Mouse (Mus musculus): ENCODE results near the gene Isl1. TPM values are rescaled to one million over a fixed set of nuclear protein-coding genes. Genes with fewer than 3 reads are reported as not detected.

Gene Isl1
- total RNA-seq (2021) = 10 to 100 TPM in 1 of 2 experiments, 1 to 10 TPM in 1; 3.6 to 10.5 TPM

- intact Hi-C loops (cut with DNase I) = loop anchor here (5.0 to 10.0 kb wide), 3 partner anchors 397 to 1025 kb away; no protein-coding TSS in a partner anchor
- DNase-seq = peak; percentile 48
Measured at GRCm38 (mm10) chr13:116309584-116310462, at the start of gene Isl1. Gene Isl1, minus strand, starts transcription at chr13:116309689.

- intact Hi-C loops (cut with DNase I) = no loop called here
- DNase-seq = no peak
Measured at GRCm38 (mm10) chr13:116335763-116336162, 26.3 kb upstream of the Isl1 start.

GRCm38 (mm10) chr13:116313636-116314530, 4.4 kb upstream of the Isl1 start:
- DNase-seq = no peak
- intact Hi-C loops (cut with DNase I) = loop anchor here (5.0 to 10.0 kb wide), 2 partner anchors 393 to 1029 kb away; no protein-coding TSS in a partner anchor

GRCm38 (mm10) chr13:116311871-116312720, 2.6 kb upstream of the Isl1 start:
- no peak for DNase-seq
- intact Hi-C loops (cut with DNase I) = loop anchor here (5.0 to 10.0 kb wide), 2 partner anchors 395 to 1027 kb away; no protein-coding TSS in a partner anchor

GRCm38 (mm10) chr13:116311011-116311410, 1.5 kb upstream of the Isl1 start:
- intact Hi-C loops (cut with DNase I) = loop anchor here (5.0 to 10.0 kb wide), 2 partner anchors 396 to 1026 kb away; no protein-coding TSS in a partner anchor
- DNase-seq = no peak

- DNase-seq = no peak
- intact Hi-C loops (cut with DNase I) = loop anchor here (5.0 to 10.0 kb wide), 2 partner anchors 397 to 1026 kb away; no protein-coding TSS in a partner anchor
Measured at GRCm38 (mm10) chr13:116310463-116310765, 925 bp upstream of the Isl1 start.

GRCm38 (mm10) chr13:116308933-116309583, 431 bp downstream of the Isl1 start:
- no peak for DNase-seq
- intact Hi-C loops (cut with DNase I) = loop anchor here (10.0 kb wide), 1 partner anchor 584 kb away; no protein-coding TSS in a partner anchor

- intact Hi-C loops (cut with DNase I) = loop anchor here (10.0 kb wide), 1 partner anchor 584 kb away; no protein-coding TSS in a partner anchor
- no peak for DNase-seq
Measured at GRCm38 (mm10) chr13:116308121-116308932, 1.2 kb downstream of the Isl1 start.

GRCm38 (mm10) chr13:116306591-116306990, 2.9 kb downstream of the Isl1 start:
- DNase-seq = no peak
- intact Hi-C loops (cut with DNase I) = loop anchor here (10.0 kb wide), 1 partner anchor 582 kb away; no protein-coding TSS in a partner anchor

GRCm38 (mm10) chr13:116305721-116306120, 3.8 kb downstream of the Isl1 start:
- DNase-seq = no peak
- intact Hi-C loops (cut with DNase I) = loop anchor here (10.0 kb wide), 1 partner anchor 581 kb away; no protein-coding TSS in a partner anchor

GRCm38 (mm10) chr13:116304713-116305470, 4.6 kb downstream of the Isl1 start:
- no peak for DNase-seq
- intact Hi-C loops (cut with DNase I) = loop anchor here (10.0 kb wide), 1 partner anchor 580 kb away; no protein-coding TSS in a partner anchor

- intact Hi-C loops (cut with DNase I) = loop anchor here (10.0 kb wide), 1 partner anchor 579 kb away; no protein-coding TSS in a partner anchor
- DNase-seq = no peak
Measured at GRCm38 (mm10) chr13:116303766-116304165, 5.7 kb downstream of the Isl1 start.

GRCm38 (mm10) chr13:116302861-116303260, 6.6 kb downstream of the Isl1 start:
- DNase-seq = no peak
- intact Hi-C loops (cut with DNase I) = loop anchor here (10.0 kb wide), 1 partner anchor 578 kb away; no protein-coding TSS in a partner anchor

- DNase-seq = no peak
- intact Hi-C loops (cut with DNase I) = loop anchor here (10.0 kb wide), 1 partner anchor 577 kb away; no protein-coding TSS in a partner anchor
Measured at GRCm38 (mm10) chr13:116301706-116302105, 7.8 kb downstream of the Isl1 start.

GRCm38 (mm10) chr13:116299241-116299640, 10.2 kb downstream of the Isl1 start:
- no peak for DNase-seq
- intact Hi-C loops (cut with DNase I) = no loop called here

- no peak for DNase-seq
- intact Hi-C loops (cut with DNase I) = no loop called here
Measured at GRCm38 (mm10) chr13:116298641-116299170, 10.8 kb downstream of the Isl1 start.

GRCm38 (mm10) chr13:116298001-116298400, 11.5 kb downstream of the Isl1 start:
- intact Hi-C loops (cut with DNase I) = no loop called here
- no peak for DNase-seq

Data from left cerebral cortex, postnatal 4 days (tissue).